Mouse (Mus musculus) c-Kit-negative CD71-positive TER-119-positive erythroid progenitor cells, embryonic 14.5 days (primary cell): Measurements from ENCODE around the gene C3.
A peak's percentile ranks its signal among the peaks of the same experiment; 100 is the strongest.

ENCODE experiments used
- DNase-seq: peaks from one replicate; pipeline ENCODE4 v3.0.0-alpha.2; 2013; ENCODE audit warnings: low read depth, low spot score

C3 gene

GRCm38 (mm10) chr17:57166800-57167791 lies 60.8 kb downstream of the C3 start:
- peak; percentile 44 for DNase-seq
